Mouse (Mus musculus) layer of hippocampus, postnatal 25 days (tissue): Measurements from ENCODE around the gene Palm. TPM values are rescaled to one million over a fixed set of nuclear protein-coding genes. Genes with fewer than 3 reads are reported as not detected.
A peak's percentile ranks its signal among the peaks of the same experiment; 100 is the strongest.

Source experiments
- DNase-seq, 2 experiments: peaks; one replicate each; pipeline ENCODE4 v3.0.0; 2022; ENCODE audit warnings: mixed read lengths in 2 of 2, low spot score in 1 of 2; ENCODE audit errors: extremely low spot score in 1 of 2
- total RNA-seq, 2 experiments: library from RNA; stranded (reverse); gene quantifications; 2 replicates each; pipeline ENCODE4 v1.2.3; 2021

The Palm gene
- total RNA-seq, 2 experiments from 2014 or later: 307 to 325 TPM

DNA sequence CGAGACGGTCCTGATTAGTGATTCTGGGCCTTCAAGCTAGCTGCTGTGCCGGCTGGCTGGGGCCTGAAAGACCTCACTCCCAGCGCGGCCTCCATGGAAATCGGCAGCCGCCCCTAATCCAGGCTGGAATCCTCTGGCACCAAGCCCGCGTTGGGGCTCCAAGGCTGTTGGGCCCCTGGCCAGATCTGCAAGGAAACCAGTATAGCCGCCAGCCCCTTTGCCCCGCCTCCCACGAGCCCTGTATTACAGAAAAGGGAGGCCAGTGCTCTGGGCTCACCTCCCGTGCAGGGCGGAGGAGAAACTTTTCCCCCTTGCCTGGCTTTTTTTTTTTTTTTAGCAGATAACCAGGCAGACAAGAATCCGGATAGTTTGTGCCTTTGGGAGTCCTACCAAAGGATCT, 60.0 kb downstream of the Palm start:
- DNase-seq: peak; percentile 73 to 82

- peak; percentile 91 to 94 for DNase-seq
Observed at GRCm38 (mm10) chr10:79853860-79854795, 60.8 kb downstream of the Palm start, which contains the start of gene Ptbp1. Gene Ptbp1 (plus strand): TSS chr10:79854427.

- DNase-seq: no peak
Observed at GRCm38 (mm10) chr10:79854801-79855541, 61.6 kb downstream of the Palm start.

DNA sequence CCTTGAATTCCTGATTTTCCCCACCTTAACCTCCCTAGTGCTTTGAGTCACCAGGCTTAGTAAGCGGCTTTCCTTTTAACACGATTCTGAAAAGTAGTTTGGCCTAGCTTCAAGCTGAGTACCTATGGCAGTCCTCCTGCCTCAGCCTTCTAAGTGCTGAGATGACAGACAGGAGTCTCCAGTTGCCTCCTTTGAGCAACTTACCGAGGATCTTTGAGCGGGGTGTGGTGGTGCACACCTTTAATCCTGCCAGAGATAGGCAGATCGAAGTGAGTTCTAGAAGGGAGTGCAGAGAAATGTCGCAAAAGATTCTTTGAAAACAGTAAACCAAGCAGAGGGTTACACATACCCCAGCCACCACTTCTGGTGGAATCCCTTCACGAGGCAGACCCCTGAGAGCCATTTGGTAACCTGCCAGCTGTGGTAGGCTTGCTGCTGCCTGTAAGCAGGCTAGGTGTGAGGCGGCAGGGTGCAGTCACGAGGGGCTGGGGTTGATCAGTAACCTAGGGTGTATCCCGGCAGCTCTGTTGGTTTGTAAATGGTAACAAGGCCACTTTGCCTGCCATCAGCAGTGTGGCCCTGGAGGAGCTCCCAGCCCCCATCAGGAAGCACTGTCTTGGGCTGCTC, 62.3 kb downstream of the Palm start:
- no peak for DNase-seq

DNA sequence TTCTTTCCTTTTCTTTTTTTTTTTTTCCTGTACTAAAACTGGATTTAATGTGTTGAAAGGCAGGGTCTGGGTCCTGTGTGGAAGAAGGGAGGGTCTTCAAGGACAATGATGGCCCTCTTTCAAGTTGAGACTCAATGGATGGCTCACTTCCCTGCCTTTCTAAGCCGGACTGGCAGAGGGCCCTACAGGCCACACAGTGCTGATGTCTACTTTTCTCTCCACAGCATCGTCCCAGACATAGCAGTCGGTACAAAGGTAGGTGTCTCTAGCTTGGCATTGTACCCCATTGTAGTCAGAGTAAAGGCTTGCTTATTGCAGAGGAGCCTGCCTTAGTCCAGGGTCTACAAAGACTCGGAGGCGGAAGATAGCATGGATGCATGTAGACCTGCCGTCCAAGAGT, 62.9 kb downstream of the Palm start:
- DNase-seq: no peak

DNA sequence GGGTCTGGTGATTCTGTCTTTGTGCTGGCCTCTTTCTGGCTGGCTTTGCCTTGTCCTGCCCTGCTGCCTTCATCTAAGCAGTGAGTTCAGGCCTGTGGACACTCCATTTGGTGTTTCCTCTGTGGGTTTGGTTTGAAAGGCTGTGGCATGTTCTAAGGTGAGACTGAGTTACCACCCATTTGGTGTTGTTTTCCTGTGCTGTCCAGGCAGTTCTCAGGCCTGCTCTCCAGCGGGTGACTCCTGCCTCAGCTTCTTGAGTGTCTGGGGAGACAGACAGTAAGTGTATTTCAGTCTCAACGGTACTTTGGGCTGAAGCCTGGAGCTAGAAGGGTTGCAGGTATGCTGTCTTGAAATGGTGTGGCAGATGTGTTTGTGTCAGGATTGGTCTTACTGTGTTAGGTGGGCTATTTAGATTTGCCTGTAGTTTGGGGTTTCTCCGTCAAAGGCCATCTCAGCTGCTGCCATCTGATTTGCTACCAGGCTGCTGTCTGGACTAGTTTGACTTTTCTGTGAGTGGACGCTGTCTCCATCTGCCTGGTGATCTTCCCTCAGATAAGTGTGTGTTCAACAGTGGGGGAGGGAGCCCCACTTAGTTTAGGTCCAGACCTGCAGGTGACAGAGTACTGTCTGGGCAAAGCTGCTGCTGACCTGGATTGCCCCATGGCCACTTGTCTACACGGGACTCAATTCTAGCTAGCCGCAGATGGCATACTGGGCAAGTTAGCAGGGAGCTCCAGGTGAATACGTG, 63.5 kb downstream of the Palm start:
- no peak for DNase-seq

DNA sequence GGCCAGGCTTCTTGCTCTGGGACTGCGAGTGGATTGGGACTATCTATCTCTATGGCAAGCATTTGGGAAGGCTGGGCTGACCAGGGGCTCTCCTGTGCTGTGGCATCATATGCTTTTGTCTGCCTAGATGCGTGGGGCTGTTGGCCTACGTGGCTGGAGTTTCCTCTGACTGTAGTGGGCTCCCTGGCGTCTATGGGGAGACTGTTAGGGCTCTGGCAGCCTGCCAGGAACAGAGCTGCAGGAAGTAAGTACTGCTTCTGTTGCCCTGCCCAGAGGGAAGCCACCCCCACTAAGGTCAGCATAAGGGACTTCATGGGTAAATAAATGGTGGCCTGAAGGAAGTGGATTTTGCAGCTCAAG, 64.1 kb downstream of the Palm start:
- DNase-seq: no peak

- DNase-seq: no peak
Observed at GRCm38 (mm10) chr10:79857894-79858293, 64.5 kb downstream of the Palm start.

- DNase-seq: peak; percentile 52 to 61
Observed at GRCm38 (mm10) chr10:79858416-79859074, 65.2 kb downstream of the Palm start.

DNA sequence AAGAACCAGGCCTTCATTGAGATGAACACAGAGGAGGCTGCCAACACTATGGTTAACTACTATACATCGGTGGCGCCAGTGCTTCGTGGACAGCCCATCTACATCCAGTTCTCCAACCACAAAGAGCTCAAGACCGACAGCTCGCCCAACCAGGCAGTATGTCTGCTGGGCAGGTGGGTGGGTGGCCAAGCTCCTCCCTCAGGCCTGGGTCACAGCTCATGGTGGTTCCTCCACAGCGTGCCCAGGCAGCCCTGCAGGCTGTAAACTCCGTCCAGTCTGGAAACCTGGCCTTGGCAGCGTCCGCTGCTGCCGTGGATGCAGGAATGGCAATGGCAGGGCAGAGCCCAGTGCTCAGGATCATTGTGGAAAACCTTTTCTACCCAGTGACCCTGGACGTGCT, 65.7 kb downstream of the Palm start:
- no peak for DNase-seq

DNA sequence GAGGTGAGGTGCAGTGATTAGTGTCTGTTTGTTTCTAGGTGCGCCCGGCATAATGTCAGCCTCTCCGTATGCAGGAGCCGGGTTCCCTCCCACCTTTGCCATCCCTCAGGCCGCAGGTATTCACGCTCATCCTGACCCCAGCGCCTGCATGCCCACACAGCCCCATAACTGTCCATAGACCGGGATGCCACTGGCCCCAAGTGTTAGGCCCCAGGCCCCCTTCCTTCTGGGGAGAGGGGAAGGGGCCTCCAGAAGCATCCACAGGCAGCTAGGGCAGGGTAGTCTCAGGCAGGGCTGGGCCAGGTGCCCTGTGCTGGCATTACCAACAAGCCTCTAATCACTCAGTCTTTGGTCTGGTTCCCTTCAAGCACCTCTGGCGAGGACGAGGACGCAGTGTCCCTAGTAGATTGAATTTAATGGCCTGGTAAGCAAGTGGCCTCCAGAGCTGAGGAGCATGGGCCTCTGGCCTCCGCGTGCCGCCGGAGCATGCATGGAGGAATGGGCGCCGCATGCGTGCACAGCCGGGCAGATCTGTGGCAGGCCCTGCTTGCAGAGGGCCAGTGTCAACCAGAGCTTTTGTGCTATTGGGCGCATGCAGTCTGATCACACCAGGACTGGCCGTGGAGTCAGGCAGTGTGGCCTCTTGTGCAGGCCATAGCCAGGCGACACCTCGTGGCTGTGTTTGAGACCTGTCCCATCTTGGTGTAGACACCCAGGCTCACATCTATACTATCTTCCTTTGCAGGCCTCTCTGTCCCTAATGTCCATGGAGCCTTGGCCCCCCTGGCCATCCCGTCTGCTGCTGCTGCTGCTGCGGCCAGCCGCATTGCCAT, 66.9 kb downstream of the Palm start:
- DNase-seq: no peak

DNA sequence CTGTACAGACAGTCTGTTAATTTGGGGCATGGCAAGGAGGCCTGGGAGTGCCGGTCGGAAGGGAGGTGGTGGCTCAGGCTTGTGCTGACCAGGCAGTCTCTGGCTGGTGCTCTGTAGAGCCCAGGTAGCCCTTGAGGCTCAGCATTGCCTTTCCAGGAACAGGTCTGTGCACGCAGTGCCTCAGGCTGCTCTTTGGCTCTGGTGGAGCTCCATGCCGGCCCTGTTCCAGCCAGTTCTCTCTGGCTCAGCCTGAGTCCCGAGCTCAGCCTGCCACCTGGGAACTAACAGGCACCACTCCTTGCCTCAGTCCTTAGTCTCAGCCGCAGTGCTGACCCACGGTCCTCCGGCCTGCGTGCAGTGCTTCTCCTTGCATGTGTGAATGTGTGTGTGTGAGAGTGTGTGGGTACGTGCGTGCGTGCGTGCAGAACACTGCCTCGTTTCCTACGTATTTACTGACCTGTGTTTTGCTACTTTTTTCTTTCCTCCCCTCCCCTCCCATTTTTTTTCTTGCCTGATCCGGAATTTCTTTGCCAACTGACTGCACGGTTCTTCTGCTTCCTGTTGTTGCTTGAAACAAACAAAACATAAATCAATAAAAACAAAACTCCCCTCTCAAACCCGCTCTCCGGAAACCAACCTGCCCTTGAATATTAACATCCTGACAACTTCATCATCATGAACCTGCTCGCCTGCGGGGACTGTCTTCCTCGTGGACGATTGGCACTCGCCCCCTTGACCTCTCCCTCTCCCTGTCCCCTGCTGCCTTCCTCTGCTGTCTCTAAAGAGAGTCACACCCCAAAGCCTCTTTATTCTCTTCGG, 68.1 kb downstream of the Palm start:
- no peak for DNase-seq

DNA sequence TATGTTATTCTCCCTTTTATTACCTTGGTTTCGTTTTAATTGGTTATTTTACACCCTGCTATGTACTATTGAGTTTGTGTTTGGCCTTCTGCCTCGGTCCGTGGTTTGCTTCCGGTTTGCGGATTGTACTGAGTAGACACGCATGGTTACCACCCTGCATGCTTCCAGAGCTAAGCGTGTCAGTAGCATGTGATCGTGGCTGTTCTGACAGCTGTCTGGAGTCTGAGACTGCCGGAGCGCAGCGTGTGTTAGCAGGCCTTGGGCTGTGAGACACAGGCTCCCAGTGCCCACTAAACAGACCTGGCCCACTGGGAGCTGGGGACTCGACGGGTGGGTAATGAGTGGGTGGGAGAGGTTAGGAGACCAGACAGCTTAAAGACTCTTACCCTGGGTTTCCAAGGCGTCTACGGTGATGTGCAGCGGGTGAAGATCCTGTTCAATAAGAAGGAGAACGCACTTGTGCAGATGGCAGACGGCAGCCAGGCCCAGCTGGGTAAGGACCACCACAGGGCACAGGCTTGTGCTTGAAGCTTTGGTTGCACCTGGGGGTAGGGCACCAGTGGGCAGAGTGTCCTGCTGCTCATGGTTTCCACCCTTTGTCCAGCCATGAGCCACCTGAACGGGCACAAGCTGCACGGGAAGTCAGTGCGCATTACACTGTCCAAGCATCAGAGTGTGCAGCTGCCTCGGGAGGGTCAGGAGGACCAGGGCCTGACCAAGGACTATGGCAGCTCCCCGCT, 68.8 kb downstream of the Palm start:
- DNase-seq: no peak

DNA sequence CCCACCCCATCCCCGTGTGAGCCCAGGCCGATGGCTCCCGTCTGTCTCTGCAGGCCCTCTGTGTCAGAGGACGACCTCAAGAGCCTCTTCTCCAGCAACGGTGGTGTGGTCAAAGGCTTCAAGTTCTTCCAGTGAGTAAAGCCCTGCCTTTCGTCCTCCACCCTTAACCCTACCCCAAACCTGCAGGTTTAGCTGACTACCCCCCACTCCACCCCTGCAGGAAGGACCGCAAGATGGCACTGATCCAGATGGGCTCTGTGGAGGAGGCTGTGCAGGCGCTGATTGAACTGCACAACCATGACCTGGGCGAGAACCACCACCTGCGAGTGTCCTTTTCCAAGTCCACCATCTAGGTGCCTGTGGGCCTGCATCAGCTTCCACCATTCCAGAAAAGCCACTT, 69.6 kb downstream of the Palm start:
- no peak for DNase-seq

GRCm38 (mm10) chr10:79864351-79865188, 71.2 kb downstream of the Palm start:
- no peak for DNase-seq

- no peak for DNase-seq
Observed at GRCm38 (mm10) chr10:79865189-79865601, 71.8 kb downstream of the Palm start.
